8 mouse cellular contexts compared by ENCODE assay signal in the genomic region with DNA sequence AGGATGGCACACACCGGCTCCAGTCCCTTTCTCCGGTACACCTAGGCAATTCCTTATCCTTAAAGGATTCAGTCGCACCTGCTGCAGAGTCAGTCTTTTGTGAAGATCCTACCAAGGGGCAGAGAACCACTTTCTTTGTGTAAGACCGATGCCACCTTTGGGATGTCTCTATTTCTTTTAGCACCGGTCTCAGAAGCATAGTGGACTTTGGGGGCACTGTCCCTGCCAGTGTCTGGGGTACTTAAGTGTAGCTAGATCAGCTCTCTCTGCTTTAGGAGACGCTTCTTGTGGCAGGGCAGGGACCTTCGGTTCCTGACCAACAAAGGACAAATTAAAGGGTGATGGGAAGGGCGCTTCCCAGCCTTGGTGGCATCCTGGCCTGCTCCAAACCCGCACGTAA. TPM values are rescaled to one million over a fixed set of nuclear protein-coding genes. Genes with fewer than 3 reads are reported as not detected.
A peak's percentile ranks its signal among the peaks of the same experiment; 100 is the strongest.
DNase-seq lines count a peak whose midpoint lies in the region; ATAC-seq and TF ChIP-seq lines count a peak whose summit lies in the region.

No protein-coding gene starts in this region.

- peak overlapping the region; percentile 79 for H3K9ac ChIP-seq in kidney, embryonic 16.5 days (replicated peaks; ENCODE audit: low read length)
- peak overlapping the region; percentile 80 for H3K9ac ChIP-seq in embryonic facial prominence, embryonic 12.5 days
- H3K9ac ChIP-seq in intestine, embryonic 14.5 days (ENCODE audit: low read length): peak overlapping the region; percentile 61
- H3K9ac ChIP-seq in midbrain, postnatal 0 days (replicated peaks; ENCODE audit: low read length, poor library complexity, severe bottlenecking): peak overlapping the region; percentile 75

- H3K27ac ChIP-seq in kidney, embryonic 16.5 days (ENCODE audit: low read length): peak overlapping the region; percentile 75; the same call in 1 of the 2 replicates
- peak overlapping the region; percentile 74 for H3K27ac ChIP-seq in embryonic facial prominence, embryonic 12.5 days
- H3K27ac ChIP-seq in intestine, embryonic 14.5 days (ENCODE audit: low read depth): no peak overlapping the region
- H3K27ac ChIP-seq in midbrain, postnatal 0 days (ENCODE audit: low read depth, low read length): peak overlapping the region; percentile 90

- H3K4me2 ChIP-seq in kidney, embryonic 16.5 days (replicated peaks; ENCODE audit: low read depth, low read length): peak overlapping the region; percentile 87
- H3K4me2 ChIP-seq in embryonic facial prominence, embryonic 12.5 days (replicated peaks): peak overlapping the region; percentile 87
- peak overlapping the region; percentile 90 for H3K4me2 ChIP-seq in intestine, embryonic 14.5 days (ENCODE audit: low read length)
- peak overlapping the region; percentile 93 for H3K4me2 ChIP-seq in midbrain, postnatal 0 days (ENCODE audit: low read depth, low read length, poor library complexity, severe bottlenecking)

- no peak; the same call in 1 of the 2 replicates for ATAC-seq in kidney, embryonic 16.5 days (ENCODE audit: low FRiP score, low TSS enrichment)
- no peak for ATAC-seq in embryonic facial prominence, embryonic 12.5 days (ENCODE audit: insufficient number of reproducible peaks, insufficient read depth, low FRiP score, low TSS enrichment)
- ATAC-seq in intestine, embryonic 14.5 days (replicated peaks; ENCODE audit: low FRiP score, low TSS enrichment, low read depth): no peak
- ATAC-seq in midbrain, postnatal 0 days (ENCODE audit: low FRiP score): no peak; the same call in 1 of the 2 replicates
- no peak for ATAC-seq in erythroblast, adult 5-6 weeks (replicated peaks; ENCODE audit: low FRiP score, poor library complexity, severe bottlenecking)

- no peak for DNase-seq in kidney, adult 8-10 months
- DNase-seq in intestine, embryonic 14.5 days (ENCODE audit: low spot score): no peak
- no peak for DNase-seq in midbrain, postnatal 0 days (ENCODE audit: low spot score)
- no peak for DNase-seq in urinary bladder, postnatal 4 days (ENCODE audit: low spot score in 2 of 2)
- DNase-seq in thymus, postnatal 4 days: no peak

- no peaks in the 10 kb centered on the region for H3K9me3 ChIP-seq in kidney, embryonic 16.5 days (ENCODE audit: low read length)
- no peaks in the 10 kb centered on the region for H3K9me3 ChIP-seq in embryonic facial prominence, embryonic 12.5 days
- H3K9me3 ChIP-seq in intestine, embryonic 14.5 days (ENCODE audit: control insufficient read depth, low read length): no peaks in the 10 kb centered on the region
- no peaks in the 10 kb centered on the region for H3K9me3 ChIP-seq in midbrain, postnatal 0 days (ENCODE audit: low read length)

- 13% methylated on average over 10 of the region's 10 CpGs for WGBS in kidney, embryonic 16.5 days
- 9% methylated on average over 10 of the region's 10 CpGs for WGBS in embryonic facial prominence, embryonic 12.5 days
- 16% methylated on average over 10 of the region's 10 CpGs for WGBS in intestine, embryonic 14.5 days
- 4% methylated on average over 10 of the region's 10 CpGs for WGBS in midbrain, postnatal 0 days

- H3K36me3 ChIP-seq in kidney, embryonic 16.5 days (ENCODE audit: insufficient read depth, low read length): no peaks in the 10 kb centered on the region
- no peaks in the 10 kb centered on the region for H3K36me3 ChIP-seq in embryonic facial prominence, embryonic 12.5 days
- H3K36me3 ChIP-seq in intestine, embryonic 14.5 days (ENCODE audit: control insufficient read depth, insufficient read depth, low read length): no peaks in the 10 kb centered on the region
- no peaks in the 10 kb centered on the region for H3K36me3 ChIP-seq in midbrain, postnatal 0 days (ENCODE audit: insufficient read depth, low read length)

- no peak for TF ChIP-seq CTCF in midbrain, postnatal 0 days (IDR thresholded peaks at IDR 0.05)

- peak overlapping the region; percentile 63 for H3K4me3 ChIP-seq in kidney, embryonic 16.5 days (ENCODE audit: low read length)
- peak overlapping the region; percentile 66 for H3K4me3 ChIP-seq in embryonic facial prominence, embryonic 12.5 days
- peak overlapping the region; percentile 59 for H3K4me3 ChIP-seq in intestine, embryonic 14.5 days (ENCODE audit: low read depth, low read length)
- peak overlapping the region; percentile 77 for H3K4me3 ChIP-seq in midbrain, postnatal 0 days (ENCODE audit: low read depth, low read length)

- peaks cover 45% of the 10 kb centered on the region for H3K4me1 ChIP-seq in kidney, embryonic 16.5 days (ENCODE audit: insufficient read depth, low read length)
- H3K4me1 ChIP-seq in embryonic facial prominence, embryonic 12.5 days: peaks cover 11% of the 10 kb centered on the region
- peaks cover 5% of the 10 kb centered on the region; the same call in 1 of the 2 replicates for H3K4me1 ChIP-seq in intestine, embryonic 14.5 days (replicated peaks; ENCODE audit: control insufficient read depth, insufficient read depth, low read length)
- 0 out of 2 replicates have a peak, but pooled peaks cover 12% of the 10 kb centered on the region for H3K4me1 ChIP-seq in midbrain, postnatal 0 days (ENCODE audit: insufficient read depth, low read length)

- H3K27me3 ChIP-seq in kidney, embryonic 16.5 days (ENCODE audit: insufficient read depth, low read length): peaks cover 30% of the 10 kb centered on the region
- H3K27me3 ChIP-seq in embryonic facial prominence, embryonic 12.5 days: peaks cover 36% of the 10 kb centered on the region
- H3K27me3 ChIP-seq in intestine, embryonic 14.5 days (replicated peaks; ENCODE audit: control insufficient read depth, insufficient read depth, low read length): peaks cover 20% of the 10 kb centered on the region
- H3K27me3 ChIP-seq in midbrain, postnatal 0 days (ENCODE audit: insufficient read depth, low read length): no peaks in the 10 kb centered on the region

RNA-seq across cellular contexts. Expression of a gene that starts 0.5 kb away (rescaled TPM):
- 17.1 and 17.3 TPM in 2 replicates for polyA plus RNA-seq in kidney, embryonic 16.5 days (2015; fragmentation: Nextera tagmentation; extraction: Ambion mirVana)
- polyA plus RNA-seq in embryonic facial prominence, embryonic 12.5 days (2016; fragmentation: Nextera tagmentation; extraction: Ambion mirVana): 12.5 and 13.3 TPM in 2 replicates
- 23.6 and 25.0 TPM in 2 replicates for polyA plus RNA-seq in intestine, embryonic 14.5 days (2014; fragmentation: Nextera tagmentation; extraction: Ambion mirVana)
- total RNA-seq in midbrain, postnatal 0 days (2014; rRNA removed): 31.8 and 36.4 TPM in 2 replicates
- polyA plus RNA-seq in midbrain, postnatal 0 days (2015; fragmentation: Nextera tagmentation; extraction: Ambion mirVana): 18.0 and 21.4 TPM in 2 replicates
- total RNA-seq in erythroblast, adult 5-6 weeks (2015; ENCODE audit: low replicate concordance): 2.3 and 7.3 TPM in 2 replicates
- total RNA-seq in erythroblast, adult 5-6 weeks (2017; ENCODE audit: low replicate concordance): 1.8 and 2.5 TPM in 2 replicates
